Mouse (Mus musculus): ENCODE measurements around the gene Rell1. TPM values are rescaled to one million over a fixed set of nuclear protein-coding genes. Genes with fewer than 3 reads are reported as not detected.

The Rell1 gene
- 9.0 and 11.0 TPM in 2 replicates for polyA plus RNA-seq (2014; fragmentation: Nextera tagmentation; extraction: Ambion mirVana)

DNA sequence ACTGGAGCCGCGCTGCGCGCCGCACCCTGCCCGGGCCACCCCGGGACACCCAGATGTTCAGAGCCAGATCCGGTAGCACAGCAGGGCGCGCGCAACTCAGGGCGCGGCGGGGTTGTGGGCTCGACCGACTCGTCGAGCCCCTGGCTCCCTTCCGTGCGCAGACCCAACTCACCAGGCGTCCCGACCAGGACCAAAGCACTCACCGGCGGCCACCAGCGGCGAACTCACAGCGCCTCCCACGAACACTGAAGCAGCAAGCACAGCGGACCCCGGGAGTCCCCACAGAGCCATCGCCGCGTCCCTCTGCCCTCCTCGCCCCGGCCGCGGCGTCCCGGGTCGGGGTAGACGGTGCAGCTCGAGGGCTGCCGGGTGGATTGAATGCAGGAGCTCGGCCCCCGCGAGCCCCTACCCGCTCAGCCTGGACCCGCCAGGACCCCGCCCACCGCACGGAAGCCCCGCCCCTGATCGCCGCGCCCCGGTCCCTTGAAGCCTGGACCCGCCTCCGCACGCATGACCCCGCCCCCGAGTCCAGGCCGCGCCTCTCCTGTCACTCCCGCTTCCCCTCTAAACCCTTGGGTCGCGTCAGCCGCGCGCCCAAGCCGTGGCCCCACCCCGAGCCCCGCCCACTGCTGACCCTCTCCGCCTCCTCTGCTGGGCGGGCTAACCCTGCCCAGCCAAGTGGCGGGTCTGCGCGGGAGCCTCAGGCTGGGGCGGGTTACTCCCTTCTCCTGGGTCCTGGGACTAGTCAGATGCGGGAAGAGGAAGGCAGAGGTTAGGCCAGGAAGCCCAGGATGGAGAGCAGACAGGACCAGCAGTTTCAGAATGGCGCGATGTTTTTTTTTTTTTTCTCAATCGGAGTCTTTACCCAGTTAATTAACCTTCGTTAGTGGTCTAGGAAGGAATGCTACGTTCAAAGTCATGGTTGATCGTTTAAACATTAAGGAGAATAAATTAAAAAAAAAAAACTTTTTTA lies at the start of gene Rell1:
Rell1 (minus strand) TSS at position 455 of the 973 bp plus-strand sequence.
- Histone ChIP-seq H3K36me3 (ENCODE audit: control insufficient read depth, insufficient read depth, low read length) (no peaks in the 10 kb centered on the region), H3K9ac (ENCODE audit: low read depth, low read length) (peak within 1 kb of the TSS; percentile 73), H3K27ac (ENCODE audit: low read depth, low read length) (peak within 1 kb of the TSS; percentile 46), H3K4me1 (replicated peaks; ENCODE audit: control insufficient read depth, insufficient read depth, low read length) (0 out of 2 replicates have a peak, but pooled peaks cover 3% of the 10 kb centered on the region), H3K4me3 (ENCODE audit: low read depth, low read length) (peak within 1 kb of the TSS; percentile 73), H3K27me3 (replicated peaks; ENCODE audit: control insufficient read depth, insufficient read depth, low read length) (no peaks in the 10 kb centered on the region), H3K4me2 (peak within 1 kb of the TSS; percentile 75), H3K9me3 (ENCODE audit: control insufficient read depth, low read length) (no peaks in the 10 kb centered on the region)
- DNase-seq (ENCODE audit: low spot score), result peak; percentile 100
- peak; percentile 96 for ATAC-seq (replicated peaks; ENCODE audit: low FRiP score)
- WGBS, result under 1% methylated on average over 82 of the region's 85 CpGs

DNA sequence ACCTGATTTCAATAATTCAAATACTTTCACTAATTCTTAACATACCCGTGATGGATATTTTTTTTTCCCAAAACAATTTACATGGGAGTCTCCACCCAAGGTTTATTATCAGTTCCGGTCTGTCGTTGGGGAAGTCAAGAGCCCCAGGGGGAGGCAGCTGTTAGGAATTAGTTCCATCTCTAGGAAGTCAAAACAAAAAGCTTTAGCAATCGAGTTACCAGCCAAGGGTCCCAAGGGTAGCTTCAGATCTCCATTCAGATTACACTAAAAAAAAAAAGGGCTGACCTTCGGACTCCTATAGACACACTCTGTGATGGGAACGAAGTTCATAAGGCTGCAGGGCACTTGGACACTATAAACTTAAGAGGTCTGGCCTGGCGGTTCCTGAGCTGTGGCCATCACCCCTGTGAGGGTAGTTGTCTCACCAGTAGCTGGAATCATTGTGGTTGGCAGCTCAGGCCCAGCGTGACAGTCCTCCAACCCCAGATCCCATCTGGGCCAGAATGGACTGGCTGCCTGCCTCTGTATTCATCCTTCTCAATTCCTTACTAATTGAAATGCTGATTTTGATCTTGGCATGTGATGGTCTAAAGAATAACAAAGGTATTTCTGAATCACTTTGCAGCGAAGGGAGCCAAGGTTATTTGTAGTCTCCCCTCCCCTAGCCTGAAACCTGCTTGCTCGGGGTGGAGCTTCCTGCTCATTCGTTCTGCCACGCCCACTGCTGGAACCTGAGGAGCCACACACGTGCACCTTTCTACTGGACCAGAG lies 44.1 kb upstream of the Rell1 start:
- no peaks in the 10 kb centered on the region for H3K36me3 ChIP-seq (ENCODE audit: control insufficient read depth, insufficient read depth, low read length)
- H3K9ac ChIP-seq (ENCODE audit: low read depth, low read length), result no peak overlapping the region
- H3K9me3 ChIP-seq (ENCODE audit: control insufficient read depth, low read length), result no peaks in the 10 kb centered on the region
- WGBS, result 81% methylated on average over 12 of the region's 13 CpGs
- H3K27ac ChIP-seq (ENCODE audit: low read depth, low read length), result no peak overlapping the region
- DNase-seq (ENCODE audit: low spot score) (no peak), ATAC-seq (replicated peaks; ENCODE audit: low FRiP score) (no peak)
- H3K4me1 ChIP-seq (replicated peaks; ENCODE audit: control insufficient read depth, insufficient read depth, low read length), result no peaks in the 10 kb centered on the region
- H3K4me2 ChIP-seq, result no peak overlapping the region
- no peak overlapping the region for H3K4me3 ChIP-seq (ENCODE audit: low read depth, low read length)
- H3K27me3 ChIP-seq (replicated peaks; ENCODE audit: control insufficient read depth, insufficient read depth, low read length), result no peaks in the 10 kb centered on the region

DNA sequence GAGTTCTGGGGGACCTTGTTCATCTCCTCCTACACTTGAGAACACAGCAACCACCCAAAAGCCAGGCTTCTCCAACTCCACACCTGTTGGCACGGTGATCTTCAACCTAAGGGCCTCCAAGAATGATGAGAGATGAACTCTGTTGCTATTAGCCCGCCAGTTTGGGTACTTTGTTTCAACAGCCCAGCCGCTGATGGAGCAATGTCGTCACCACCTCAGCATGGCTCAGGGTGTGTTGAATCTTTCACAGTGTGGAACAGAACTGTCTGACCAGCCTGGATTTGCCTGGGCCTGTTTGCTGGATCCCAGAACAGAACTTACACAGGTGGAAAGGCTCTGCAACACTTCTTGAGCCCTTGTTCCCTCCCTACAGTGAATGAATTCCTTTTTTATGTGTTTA lies 37.9 kb upstream of the Rell1 start:
- Histone ChIP-seq H3K9ac (ENCODE audit: low read depth, low read length) (no peak overlapping the region), H3K9me3 (ENCODE audit: control insufficient read depth, low read length) (no peaks in the 10 kb centered on the region), H3K27ac (ENCODE audit: low read depth, low read length) (no peak overlapping the region), H3K4me1 (replicated peaks; ENCODE audit: control insufficient read depth, insufficient read depth, low read length) (no peaks in the 10 kb centered on the region), H3K36me3 (ENCODE audit: control insufficient read depth, insufficient read depth, low read length) (no peaks in the 10 kb centered on the region), H3K4me3 (ENCODE audit: low read depth, low read length) (no peak overlapping the region), H3K27me3 (replicated peaks; ENCODE audit: control insufficient read depth, insufficient read depth, low read length) (no peaks in the 10 kb centered on the region), H3K4me2 (no peak overlapping the region)
- 80% methylated on average over 4 of the region's 4 CpGs for WGBS
- DNase-seq (ENCODE audit: low spot score) (no peak), ATAC-seq (replicated peaks; ENCODE audit: low FRiP score) (no peak)

GRCm38 (mm10) chr5:64003302-64003701 lies 34.6 kb upstream of the Rell1 start:
- no peaks in the 10 kb centered on the region for H3K36me3 ChIP-seq (ENCODE audit: control insufficient read depth, insufficient read depth, low read length)
- no peak overlapping the region for H3K4me2 ChIP-seq
- no peaks in the 10 kb centered on the region for H3K9me3 ChIP-seq (ENCODE audit: control insufficient read depth, low read length)
- H3K4me3 ChIP-seq (ENCODE audit: low read depth, low read length), result no peak overlapping the region
- no peak overlapping the region for H3K27ac ChIP-seq (ENCODE audit: low read depth, low read length)
- no peak overlapping the region for H3K9ac ChIP-seq (ENCODE audit: low read depth, low read length)
- DNase-seq (ENCODE audit: low spot score) (no peak), ATAC-seq (replicated peaks; ENCODE audit: low FRiP score) (no peak)
- no peaks in the 10 kb centered on the region for H3K4me1 ChIP-seq (replicated peaks; ENCODE audit: control insufficient read depth, insufficient read depth, low read length)
- H3K27me3 ChIP-seq (replicated peaks; ENCODE audit: control insufficient read depth, insufficient read depth, low read length), result no peaks in the 10 kb centered on the region
- WGBS, result 83% methylated on average over 8 of the region's 8 CpGs

DNA sequence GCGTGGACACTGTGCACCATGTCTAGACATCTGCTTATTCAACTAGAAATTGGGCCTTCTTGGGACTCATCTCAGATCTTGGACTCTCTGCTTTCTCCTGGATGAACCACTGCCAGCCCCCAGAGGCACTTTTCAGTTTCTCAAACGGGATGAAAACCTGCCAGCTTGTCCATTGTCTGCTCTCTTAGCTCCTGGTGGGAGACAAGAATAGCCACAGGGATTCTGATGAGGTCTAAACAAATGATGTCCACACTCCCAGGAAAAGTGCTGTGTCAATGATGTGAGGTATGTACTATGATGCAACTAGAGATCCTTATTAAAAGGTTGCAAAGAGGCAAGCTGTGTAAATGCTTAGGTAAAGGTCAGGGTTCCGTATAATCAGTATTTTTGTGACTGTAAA lies 25.2 kb upstream of the Rell1 start:
- Histone ChIP-seq H3K4me2 (no peak overlapping the region), H3K27me3 (replicated peaks; ENCODE audit: control insufficient read depth, insufficient read depth, low read length) (no peaks in the 10 kb centered on the region), H3K36me3 (ENCODE audit: control insufficient read depth, insufficient read depth, low read length) (no peaks in the 10 kb centered on the region), H3K9me3 (ENCODE audit: control insufficient read depth, low read length) (no peaks in the 10 kb centered on the region), H3K4me3 (ENCODE audit: low read depth, low read length) (no peak overlapping the region), H3K9ac (ENCODE audit: low read depth, low read length) (no peak overlapping the region), H3K4me1 (replicated peaks; ENCODE audit: control insufficient read depth, insufficient read depth, low read length) (no peaks in the 10 kb centered on the region), H3K27ac (ENCODE audit: low read depth, low read length) (no peak overlapping the region)
- ATAC-seq (replicated peaks; ENCODE audit: low FRiP score), result no peak
- 59% methylated on average over 3 of the region's 3 CpGs for WGBS
- no peak for DNase-seq (ENCODE audit: low spot score)

DNA sequence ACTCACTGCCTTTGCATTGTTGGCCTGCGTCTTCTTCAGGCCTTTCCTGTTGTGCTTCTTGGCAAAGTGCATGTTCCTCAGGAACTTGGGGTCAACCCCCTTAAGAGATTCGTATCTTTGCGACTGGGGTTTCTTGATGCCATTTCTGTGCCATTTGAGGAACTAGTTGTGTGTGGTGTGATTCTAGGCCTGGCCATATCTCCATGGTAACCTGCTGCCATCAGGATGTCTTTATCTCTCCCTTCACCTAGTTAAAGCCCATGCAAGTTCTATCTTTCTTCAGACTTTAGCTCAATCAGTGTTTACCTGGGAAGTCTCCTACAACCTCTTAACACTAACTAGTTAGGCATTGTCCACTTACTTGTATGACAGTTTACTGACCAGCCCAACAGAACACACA lies 22.0 kb upstream of the Rell1 start:
- Histone ChIP-seq H3K9ac (ENCODE audit: low read depth, low read length) (no peak overlapping the region), H3K27ac (ENCODE audit: low read depth, low read length) (no peak overlapping the region), H3K9me3 (ENCODE audit: control insufficient read depth, low read length) (no peaks in the 10 kb centered on the region), H3K4me3 (ENCODE audit: low read depth, low read length) (no peak overlapping the region), H3K27me3 (replicated peaks; ENCODE audit: control insufficient read depth, insufficient read depth, low read length) (0 out of 2 replicates have a peak, but pooled peaks cover 2% of the 10 kb centered on the region), H3K4me1 (replicated peaks; ENCODE audit: control insufficient read depth, insufficient read depth, low read length) (no peaks in the 10 kb centered on the region), H3K36me3 (ENCODE audit: control insufficient read depth, insufficient read depth, low read length) (no peaks in the 10 kb centered on the region), H3K4me2 (no peak overlapping the region)
- DNase-seq (ENCODE audit: low spot score) (no peak), ATAC-seq (replicated peaks; ENCODE audit: low FRiP score) (no peak)
- 83% methylated on average over 3 of the region's 3 CpGs for WGBS

GRCm38 (mm10) chr5:63986337-63986736 lies 17.6 kb upstream of the Rell1 start:
- no peak overlapping the region for H3K4me3 ChIP-seq (ENCODE audit: low read depth, low read length)
- no peak for DNase-seq (ENCODE audit: low spot score)
- no peaks in the 10 kb centered on the region for H3K9me3 ChIP-seq (ENCODE audit: control insufficient read depth, low read length)
- no peaks in the 10 kb centered on the region for H3K4me1 ChIP-seq (replicated peaks; ENCODE audit: control insufficient read depth, insufficient read depth, low read length)
- H3K27ac ChIP-seq (ENCODE audit: low read depth, low read length), result no peak overlapping the region
- no peak overlapping the region for H3K4me2 ChIP-seq
- WGBS, result 83% methylated on average over 6 of the region's 6 CpGs
- H3K9ac ChIP-seq (ENCODE audit: low read depth, low read length), result no peak overlapping the region
- no peaks in the 10 kb centered on the region for H3K36me3 ChIP-seq (ENCODE audit: control insufficient read depth, insufficient read depth, low read length)
- no peak for ATAC-seq (replicated peaks; ENCODE audit: low FRiP score)
- H3K27me3 ChIP-seq (replicated peaks; ENCODE audit: control insufficient read depth, insufficient read depth, low read length), result 0 out of 2 replicates have a peak, but pooled peaks cover 2% of the 10 kb centered on the region

- WGBS, result 78% methylated on average over 11 of the region's 11 CpGs
- DNase-seq (ENCODE audit: low spot score), result no peak
- no peak overlapping the region for H3K4me2 ChIP-seq
These were observed 13.6 kb upstream of the Rell1 start for GRCm38 (mm10) chr5:63982296-63982695.

More at GRCm38 (mm10) chr5:63982296-63982695, 13.6 kb upstream of the Rell1 start:
- H3K4me1 ChIP-seq (replicated peaks; ENCODE audit: control insufficient read depth, insufficient read depth, low read length), result no peaks in the 10 kb centered on the region
- H3K36me3 ChIP-seq (ENCODE audit: control insufficient read depth, insufficient read depth, low read length), result no peaks in the 10 kb centered on the region
- H3K9me3 ChIP-seq (ENCODE audit: control insufficient read depth, low read length), result no peaks in the 10 kb centered on the region
- no peak for ATAC-seq (replicated peaks; ENCODE audit: low FRiP score)
- no peak overlapping the region for H3K4me3 ChIP-seq (ENCODE audit: low read depth, low read length)
- H3K27ac ChIP-seq (ENCODE audit: low read depth, low read length), result no peak overlapping the region
- 0 out of 2 replicates have a peak, but pooled peaks cover 2% of the 10 kb centered on the region for H3K27me3 ChIP-seq (replicated peaks; ENCODE audit: control insufficient read depth, insufficient read depth, low read length)
- no peak overlapping the region for H3K9ac ChIP-seq (ENCODE audit: low read depth, low read length)
